9 mouse cellular contexts compared by ENCODE assay signal in the genomic region with DNA sequence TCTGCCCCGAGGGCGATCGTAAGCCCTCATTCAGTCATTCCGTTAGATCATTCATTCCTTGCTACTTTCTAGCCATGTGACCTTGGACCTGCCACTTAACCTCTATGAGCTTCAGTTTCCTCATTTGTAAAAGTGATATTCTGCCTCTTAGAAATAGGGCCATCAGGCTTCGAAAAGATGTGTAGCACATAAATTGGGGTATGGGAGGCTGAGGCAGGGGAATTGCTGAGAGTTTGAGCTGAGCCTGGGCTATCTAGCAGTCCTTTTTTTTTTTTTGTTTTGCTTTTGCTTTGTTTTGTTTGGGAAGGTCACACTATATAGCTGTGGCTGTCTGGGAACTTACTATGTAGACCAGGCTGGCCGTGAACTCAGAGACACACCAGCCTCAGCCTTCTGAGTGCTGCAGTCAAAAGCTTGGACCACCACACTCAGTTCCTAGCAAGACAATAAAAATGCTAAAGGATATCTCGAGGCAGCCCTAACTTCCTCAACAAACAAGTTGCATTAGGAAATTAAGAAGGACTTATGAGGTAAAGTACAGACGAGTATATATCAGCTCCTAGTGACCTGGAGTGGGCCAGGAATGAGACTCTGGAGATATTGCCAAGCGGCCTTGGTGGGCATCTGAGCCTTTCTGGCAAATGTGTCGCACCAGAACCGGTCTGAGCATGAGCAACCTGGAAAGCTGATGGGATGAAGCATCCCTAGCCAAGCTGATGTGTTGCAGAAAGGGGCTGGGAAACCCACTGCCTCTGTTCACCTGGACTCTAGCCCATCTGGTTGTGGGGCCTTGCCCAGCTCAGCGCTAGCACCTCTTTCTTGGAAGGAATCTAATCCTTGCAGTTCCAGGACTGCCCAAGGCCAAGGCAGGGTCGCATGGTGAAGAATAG. TPM values are rescaled to one million over a fixed set of nuclear protein-coding genes. Genes with fewer than 3 reads are reported as not detected.
A peak's percentile ranks its signal among the peaks of the same experiment; 100 is the strongest.
DNase-seq lines count a peak whose midpoint lies in the region; ATAC-seq and TF ChIP-seq lines count a peak whose summit lies in the region.
"Had no signal": no experiment of that assay in that cellular context is flagged by ENCODE, and none has a peak within 500 bp of the region (broad histone marks: within the 10 kb centered on the region; RNA-seq: fewer than 3 reads in every experiment).

No protein-coding gene starts in this region.

- H3K9me3 ChIP-seq in ES-Bruce4 (replicated peaks; ENCODE audit: control insufficient read depth, insufficient read depth, low read length, poor library complexity, severe bottlenecking) = no peaks in the 10 kb centered on the region
- H3K9me3 ChIP-seq in heart, embryonic 16.5 days (replicated peaks; ENCODE audit: control insufficient read depth, low read length) = no peaks in the 10 kb centered on the region

- no peak for ATAC-seq in heart, embryonic 16.5 days (replicated peaks; ENCODE audit: extremely low read depth, insufficient read depth, low FRiP score)
- ATAC-seq in erythroid progenitor cell, adult 5-6 weeks (replicated peaks; ENCODE audit: low FRiP score, poor library complexity, severe bottlenecking) = no peak

- peak overlapping the region; percentile 87 for H3K9ac ChIP-seq in ES-Bruce4 (ENCODE audit: low read depth, poor library complexity, severe bottlenecking)
- H3K9ac ChIP-seq in heart, embryonic 16.5 days (ENCODE audit: low read length) = peak overlapping the region; percentile 96

- WGBS in heart, embryonic 16.5 days = 55% methylated on average over 13 of the region's 13 CpGs
- 44% methylated on average over 13 of the region's 13 CpGs for WGBS in macrophage (ENCODE audit: missing documents)

- peaks cover 6% of the 10 kb centered on the region for H3K4me1 ChIP-seq in ES-Bruce4 (ENCODE audit: control insufficient read depth, insufficient read depth, low read length)
- peaks cover 25% of the 10 kb centered on the region for H3K4me1 ChIP-seq in heart, embryonic 16.5 days (ENCODE audit: control insufficient read depth, insufficient read depth, low read length)

- H3K4me2 ChIP-seq in heart, embryonic 16.5 days (ENCODE audit: low read depth, low read length) = peak overlapping the region; percentile 95

- TF ChIP-seq POLR2A in ES-Bruce4 (IDR thresholded peaks at IDR 0.05; ENCODE audit: insufficient read depth, low read length) = no peak

- H3K36me3 ChIP-seq in ES-Bruce4 (ENCODE audit: control insufficient read depth, insufficient read depth, low read length, poor library complexity, severe bottlenecking) (peaks cover 4% of the 10 kb centered on the region; the same call in 1 of the 2 replicates), macrophage (ENCODE audit: inconsistent target) (peaks cover 10% of the 10 kb centered on the region)
- peaks cover 3% of the 10 kb centered on the region for H3K36me3 ChIP-seq in heart, embryonic 16.5 days (ENCODE audit: control insufficient read depth, insufficient read depth)

- no peak for TF ChIP-seq EP300 in ES-Bruce4 (IDR thresholded peaks at IDR 0.05; ENCODE audit: insufficient read depth, low read depth, low read length)

- TF ChIP-seq CTCF in ES-Bruce4 (IDR thresholded peaks at IDR 0.05; ENCODE audit: low read depth, low read length) = no peak

- H3K4me3 ChIP-seq in ES-Bruce4 (ENCODE audit: low read depth, low read length) (peak overlapping the region; percentile 73), macrophage (ENCODE audit: inconsistent target) (peak overlapping the region; percentile 25; the same call in 1 of the 2 replicates)
- H3K4me3 ChIP-seq in heart, embryonic 16.5 days (ENCODE audit: low read length) = peak overlapping the region; percentile 92

- H3K27ac ChIP-seq in ES-Bruce4 (ENCODE audit: insufficient read depth, low read length) (no peak overlapping the region), macrophage (peak overlapping the region; percentile 64)
- peak overlapping the region; percentile 58 for H3K27ac ChIP-seq in heart, embryonic 16.5 days (ENCODE audit: low read length)

- peak; percentile 89 for DNase-seq in heart, adult 11 months
- no peak for DNase-seq in heart, adult 18-20 months
- DNase-seq in layer of hippocampus, adult 11-12 months (ENCODE audit: low spot score) = no peak
- no peak for DNase-seq in MN1 (ENCODE audit: low spot score)

- H3K79me2 ChIP-seq in macrophage (ENCODE audit: inconsistent target) = peaks cover 39% of the 10 kb centered on the region

- no peaks in the 10 kb centered on the region for H3K27me3 ChIP-seq in ES-Bruce4 (ENCODE audit: control insufficient read depth, insufficient read depth, low read length, poor library complexity, severe bottlenecking)
- H3K27me3 ChIP-seq in heart, embryonic 16.5 days (ENCODE audit: control insufficient read depth, insufficient read depth, low read length) = no peaks in the 10 kb centered on the region

RNA-seq across cellular contexts. Expression of gene 1700017B05Rik, which starts 0.6 kb away (rescaled TPM):
- 10 to 100 TPM in 1 of 2 experiments, 1 to 10 TPM in 1; 8.9 to 11.5 TPM for total RNA-seq in heart, adult 18-20 months (2021)
- polyA plus RNA-seq in ES-Bruce4 (2011; ENCODE audit: insufficient read depth, insufficient read length, low read depth, missing spikeins) = 45.4 and 48.0 TPM in 2 replicates
- polyA plus RNA-seq in heart, embryonic 16.5 days (2015; fragmentation: Nextera tagmentation; extraction: Ambion mirVana) = 12.3 and 14.2 TPM in 2 replicates
- total RNA-seq in macrophage (2018; cell fraction: chromatin; rRNA removed) = 10 to 100 TPM in 25 of 26 experiments, 1 to 10 TPM in 1; 9.0 to 72.2 (median 30.8) TPM
- 10 to 100 TPM; 11.1 to 49.5 (median 21.7) TPM for total RNA-seq in macrophage (2018; cell fraction: cytosol; rRNA removed)
- total RNA-seq in macrophage (2018; cell fraction: nucleus; rRNA removed) = 10 to 100 TPM; 12.8 to 74.9 (median 31.7) TPM
- polyA plus RNA-seq in macrophage (2018) = 20.1 to 60.1 TPM (median 39.1 TPM) in 3 replicates
- 46.5 and 50.8 TPM in 2 replicates for total RNA-seq in erythroid progenitor cell, adult 5-6 weeks (2015; ENCODE audit: low replicate concordance)
- 44.3 and 45.0 TPM in 2 replicates for total RNA-seq in erythroid progenitor cell, adult 5-6 weeks (2017; ENCODE audit: low replicate concordance)

RNA-seq across cellular contexts. Expression of gene Trcg1, which starts 26.7 kb away (rescaled TPM):
- total RNA-seq in heart, adult 18-20 months (2021) = not detected
- polyA plus RNA-seq in ES-Bruce4 (2011; ENCODE audit: insufficient read depth, insufficient read length, low read depth, missing spikeins) (not detected in 2 replicates), macrophage (2018) (not detected in 3 replicates)
- not detected in 2 replicates for polyA plus RNA-seq in heart, embryonic 16.5 days (2015; fragmentation: Nextera tagmentation; extraction: Ambion mirVana)
- total RNA-seq in macrophage (2018; cell fraction: chromatin; rRNA removed) = not detected
- total RNA-seq in macrophage (2018; cell fraction: cytosol; rRNA removed) = not detected
- not detected for total RNA-seq in macrophage (2018; cell fraction: nucleus; rRNA removed)
- total RNA-seq in erythroid progenitor cell, adult 5-6 weeks (2015; ENCODE audit: low replicate concordance) = not detected in 2 replicates
- total RNA-seq in erythroid progenitor cell, adult 5-6 weeks (2017; ENCODE audit: low replicate concordance) = not detected in 2 replicates
- polyA plus RNA-seq: large intestine, adult 2 months had no signal

Comparison
In these comparisons a context has a peak if more than half of its experiments do, and no peak if none do; other contexts are left out.
1. H3K4me3 ChIP-seq: peak in every context shown above with its lines; median percentile 92 in heart, embryonic 16.5 days; 73 in ES-Bruce4; 25 in macrophage.